Mouse (Mus musculus): ENCODE data around the gene Hist4h4. TPM values are rescaled to one million over a fixed set of nuclear protein-coding genes. Genes with fewer than 3 reads are reported as not detected.

Hist4h4 gene
- total and polyA plus RNA-seq, 3 experiments, result 0.16 to 78.2 (median 3.6) TPM

- H3K4me1 ChIP-seq (ENCODE audit: control insufficient read depth in 1 of 2, insufficient read depth in 2 of 2), result peaks cover 6 to 43% of the 10 kb centered on the region in 2 experiments
- H3K9me3 ChIP-seq (replicated peaks; ENCODE audit: low read length), result no peaks in the 10 kb centered on the region
- DNase-seq (ENCODE audit: extremely low read depth), result no peak
- peaks cover 3 to 5% of the 10 kb centered on the region in 2 experiments for H3K36me3 ChIP-seq (replicated peaks in 1 of 2; ENCODE audit: control insufficient read depth in 1 of 2, insufficient read depth in 1 of 2, low read length in 1 of 2)
- dilution Hi-C loops (cut with MboI; ENCODE audit: extremely low pct_ligation_motif_present, extremely low pct_unique_long_range_greater_than_20kb, low sequenced_read_pairs), result no loop called here
- H3K79me2 ChIP-seq (replicated peaks; ENCODE audit: control insufficient read depth, extremely low read depth, insufficient read depth, poor library complexity, severe bottlenecking), result peaks cover 21% of the 10 kb centered on the region
- no peaks in the 10 kb centered on the region for H3K27me3 ChIP-seq (replicated peaks)
- in situ Hi-C loops (cut with MboI; ENCODE audit: low pct_ligation_motif_present, low pct_unique_long_range_greater_than_20kb, low sequenced_read_pairs), result no loop called here
- peak overlapping the region; percentile 34; the same call in 1 of the 2 replicates for H3K4me2 ChIP-seq (ENCODE audit: insufficient read depth, low read depth, poor library complexity, severe bottlenecking)
- TF ChIP-seq ZKSCAN1 (IDR thresholded peaks at IDR 0.05; ENCODE audit: borderline replicate concordance, low read depth, low read length) (no peak), ZNF384 (IDR thresholded peaks at IDR 0.05; ENCODE audit: low read depth, low read length) (peak; percentile 24; the same call in 1 of the 2 replicates), EP300 (IDR thresholded peaks at IDR 0.05; ENCODE audit: low read length) (no peak)
- no peak overlapping the region for H3K4me3 ChIP-seq (replicated peaks in 1 of 3; ENCODE audit: low read depth in 2 of 3, low read length in 2 of 3, poor library complexity in 1 of 3)
- H3K9ac ChIP-seq (ENCODE audit: insufficient read depth, low read depth), result no peak overlapping the region
- H3K27ac ChIP-seq (ENCODE audit: insufficient read depth, low read depth), result no peak overlapping the region
Measured at GRCm38 (mm10) chr6:136805409-136805775, 1.2 kb upstream of the Hist4h4 start.

GRCm38 (mm10) chr6:136804705-136805408, 642 bp upstream of the Hist4h4 start:
- H3K79me2 ChIP-seq (replicated peaks; ENCODE audit: control insufficient read depth, extremely low read depth, insufficient read depth, poor library complexity, severe bottlenecking), result peaks cover 16% of the 10 kb centered on the region
- no peaks in the 10 kb centered on the region for H3K9me3 ChIP-seq (replicated peaks; ENCODE audit: low read length)
- H3K4me1 ChIP-seq (ENCODE audit: control insufficient read depth in 1 of 2, insufficient read depth in 2 of 2), result peaks cover 2 to 38% of the 10 kb centered on the region in 2 experiments; a peak in 2 of 4 replicates
- dilution Hi-C loops (cut with MboI; ENCODE audit: extremely low pct_ligation_motif_present, extremely low pct_unique_long_range_greater_than_20kb, low sequenced_read_pairs) (no loop called here), in situ Hi-C loops (cut with MboI; ENCODE audit: low pct_ligation_motif_present, low pct_unique_long_range_greater_than_20kb, low sequenced_read_pairs) (no loop called here)
- H3K4me2 ChIP-seq (ENCODE audit: insufficient read depth, low read depth, poor library complexity, severe bottlenecking), result peak overlapping the region; percentile 34
- peak overlapping the region; percentile 33 to 56 (median 48) for H3K4me3 ChIP-seq (replicated peaks in 1 of 3; ENCODE audit: low read depth in 2 of 3, low read length in 2 of 3, poor library complexity in 1 of 3)
- H3K9ac ChIP-seq (ENCODE audit: insufficient read depth, low read depth), result peak overlapping the region; percentile 78
- H3K36me3 ChIP-seq (replicated peaks in 1 of 2; ENCODE audit: control insufficient read depth in 1 of 2, insufficient read depth in 1 of 2, low read length in 1 of 2), result no peaks in the 10 kb centered on the region
- H3K27me3 ChIP-seq (replicated peaks), result no peaks in the 10 kb centered on the region
- H3K27ac ChIP-seq (ENCODE audit: insufficient read depth, low read depth), result peak overlapping the region; percentile 70
- DNase-seq (ENCODE audit: extremely low read depth), result peak; percentile 69
- no peak for TF ChIP-seq KAT2A (IDR thresholded peaks at IDR 0.05; ENCODE audit: insufficient replicate concordance, low read length)
- TF ChIP-seq NRF1 (IDR thresholded peaks at IDR 0.05; ENCODE audit: low read depth, low read length), result no peak
- TF ChIP-seq JUND (conservative IDR thresholded peaks at IDR 0.05; ENCODE audit: low read depth, low read length), result no peak
- TF ChIP-seq IRF4 (IDR thresholded peaks at IDR 0.05; ENCODE audit: low read depth, low read length), result no peak
- no peak for TF ChIP-seq E2F4 (IDR thresholded peaks at IDR 0.05; ENCODE audit: insufficient replicate concordance, low read depth, low read length)
- no peak for TF ChIP-seq UBTF (IDR thresholded peaks at IDR 0.05; ENCODE audit: low read depth, low read length)
- TF ChIP-seq TCF12 (IDR thresholded peaks at IDR 0.05; ENCODE audit: low read depth, low read length), result no peak
- TF ChIP-seq MXI1 (IDR thresholded peaks at IDR 0.05; ENCODE audit: low read depth, low read length), result no peak
- peak in 1 of 2 experiments; percentile 28; a peak in 1 of 4 replicates for TF ChIP-seq CTCF (conservative IDR thresholded peaks at IDR 0.05 in 1 of 2, IDR thresholded peaks at IDR 0.05 in 1 of 2; ENCODE audit: low read depth in 2 of 2, low read length in 2 of 2)
- TF ChIP-seq MAX (IDR thresholded peaks at IDR 0.05; ENCODE audit: low read length), result no peak
- TF ChIP-seq EP300 (IDR thresholded peaks at IDR 0.05; ENCODE audit: low read length), result peak; percentile 39; the same call in 1 of the 2 replicates
- TF ChIP-seq TBP (conservative IDR thresholded peaks at IDR 0.05; ENCODE audit: low read depth, low read length), result no peak
- no peak for TF ChIP-seq JUN (IDR thresholded peaks at IDR 0.05; ENCODE audit: insufficient read depth, low read depth, low read length)
- TF ChIP-seq SIN3A (IDR thresholded peaks at IDR 0.05; ENCODE audit: low read length), result no peak
- TF ChIP-seq PAX5 (IDR thresholded peaks at IDR 0.05; ENCODE audit: low read length), result no peak
- peak; percentile 9; the same call in 1 of the 2 replicates for TF ChIP-seq CHD2 (IDR thresholded peaks at IDR 0.05; ENCODE audit: low read length)
- no peak for TF ChIP-seq RAD21 (IDR thresholded peaks at IDR 0.05; ENCODE audit: low read depth, low read length)
- no peak for TF ChIP-seq ETS1 (conservative IDR thresholded peaks at IDR 0.05; ENCODE audit: low read depth, low read length)
- TF ChIP-seq ELF1 (IDR thresholded peaks at IDR 0.05; ENCODE audit: low read depth, low read length), result no peak
- TF ChIP-seq USF2 (conservative IDR thresholded peaks at IDR 0.05; ENCODE audit: low read depth, low read length), result no peak
- TF ChIP-seq MEF2A (IDR thresholded peaks at IDR 0.05; ENCODE audit: borderline replicate concordance, low read depth, low read length), result no peak
- no peak for TF ChIP-seq POLR2AphosphoS2 (IDR thresholded peaks at IDR 0.05; ENCODE audit: low read depth, low read length)
- peak; percentile 40; the same call in 1 of the 2 replicates for TF ChIP-seq ZNF384 (IDR thresholded peaks at IDR 0.05; ENCODE audit: low read depth, low read length)
- no peak for TF ChIP-seq MAZ (IDR thresholded peaks at IDR 0.05; ENCODE audit: low read depth, low read length)
- TF ChIP-seq ZMIZ1 (IDR thresholded peaks at IDR 0.05; ENCODE audit: low read depth, low read length), result no peak
- peak; percentile 14; the same call in 1 of the 2 replicates for TF ChIP-seq RCOR1 (conservative IDR thresholded peaks at IDR 0.05; ENCODE audit: low read depth, low read length)
- no peak for TF ChIP-seq ZC3H11A (IDR thresholded peaks at IDR 0.05; ENCODE audit: low read depth, low read length)
- peak; percentile 66 for TF ChIP-seq MYC (IDR thresholded peaks at IDR 0.05; ENCODE audit: low read depth, low read length)
- TF ChIP-seq NELFE (IDR thresholded peaks at IDR 0.05; ENCODE audit: low read depth, low read length), result 0 out of 2 replicates have a peak, but pooled peaks have one; percentile 38
- TF ChIP-seq HCFC1 (IDR thresholded peaks at IDR 0.05; ENCODE audit: low read depth, low read length), result no peak; the same call in 1 of the 2 replicates
- TF ChIP-seq POLR2A (IDR thresholded peaks at IDR 0.05; ENCODE audit: low read depth, low read length), result no peak
